Mouse (Mus musculus) CD4-positive, CD25-positive, alpha-beta regulatory T cell, adult 2 months (primary cell): ENCODE data around the gene Rfx6.

ENCODE experiments used
- DNase-seq: peaks from one replicate; pipeline ENCODE4 v3.0.0-alpha.2; 2012; ENCODE audit warnings: low read depth, low spot score

Rfx6 gene

GRCm38 (mm10) chr10:51677548-51678250 lies at the start of gene Rfx6:
Rfx6 (plus strand) TSS chr10:51677756.
- DNase-seq: no peak

DNA sequence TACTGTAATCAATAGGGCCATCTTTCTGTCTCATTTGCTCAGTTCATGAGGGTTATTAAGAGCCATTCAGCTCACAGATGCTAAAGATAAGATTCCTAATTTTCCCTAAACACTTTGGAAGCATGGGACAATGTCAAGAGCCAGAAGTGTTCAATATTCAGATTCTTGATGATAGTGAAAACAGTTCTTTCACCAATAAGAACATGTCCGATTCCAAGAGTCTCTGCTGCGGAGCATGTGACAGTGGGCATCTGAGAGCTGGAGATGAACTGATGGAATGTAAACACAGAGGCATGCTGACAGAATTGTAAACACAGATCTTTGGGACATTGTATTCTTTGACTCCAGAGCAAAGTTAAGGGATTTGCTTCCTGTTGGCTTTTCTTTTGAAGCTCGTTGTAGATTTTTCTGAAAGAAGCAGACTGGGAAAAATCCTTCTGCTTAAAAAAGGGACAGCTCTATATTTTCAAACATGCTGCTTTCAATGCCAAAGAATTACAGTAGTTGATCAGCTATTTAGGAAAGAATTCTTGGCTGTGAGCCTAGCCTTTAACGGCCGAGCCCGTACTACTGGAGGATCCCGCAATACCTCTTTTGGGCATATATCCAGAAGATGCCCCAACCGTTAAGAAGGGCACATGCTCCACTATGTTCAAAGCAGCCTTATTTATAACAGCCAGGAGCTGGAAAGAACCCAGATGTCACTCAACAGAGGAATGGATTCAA lies 46.0 kb upstream of the Rfx6 start, which contains the start of gene Gprc6a:
TSS of gene Gprc6a (minus strand) at position 51 of the 726 bp plus-strand sequence.
- no peak for DNase-seq

GRCm38 (mm10) chr10:51649506-51650221 lies 27.9 kb upstream of the Rfx6 start:
- no peak for DNase-seq

DNA sequence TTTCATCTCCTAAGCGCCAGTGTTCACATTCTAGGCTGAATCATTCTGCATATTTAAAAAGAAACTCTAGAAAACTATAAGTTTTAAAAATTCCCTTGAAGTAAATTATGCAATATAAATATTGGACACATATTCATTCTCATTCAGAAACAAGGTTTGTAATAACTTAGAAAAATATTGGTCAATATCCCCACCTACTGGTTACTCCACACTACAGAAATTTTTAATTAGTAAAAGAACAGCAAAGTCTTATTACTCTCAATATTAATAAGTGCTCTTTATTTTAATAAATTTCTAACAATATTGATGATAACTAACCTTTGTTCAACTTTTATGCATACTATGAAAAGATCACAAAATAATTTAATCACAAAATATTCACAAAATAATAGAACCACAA lies 20.2 kb upstream of the Rfx6 start:
- no peak for DNase-seq

GRCm38 (mm10) chr10:51669334-51669733 lies 8.2 kb upstream of the Rfx6 start:
- no peak for DNase-seq

DNA sequence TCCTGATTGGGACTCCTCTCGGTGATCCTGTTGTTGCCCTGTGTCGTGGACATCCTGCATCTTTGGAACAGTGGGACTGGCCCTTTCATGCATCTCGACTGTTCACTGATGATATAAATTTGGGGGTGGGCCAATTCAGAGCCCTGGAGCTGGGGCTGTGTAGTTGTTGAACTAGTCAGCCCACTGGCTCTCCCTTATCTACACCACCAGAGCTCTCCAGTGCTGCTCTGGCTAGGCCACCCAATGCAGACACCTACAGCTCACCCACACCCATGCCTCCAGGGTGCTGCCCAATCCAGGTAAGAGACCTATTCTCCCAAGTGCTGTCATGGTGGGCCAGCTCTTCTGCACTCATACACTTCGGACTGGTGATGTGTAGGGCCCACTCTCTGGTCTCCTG lies 6.0 kb upstream of the Rfx6 start:
- DNase-seq: no peak

DNA sequence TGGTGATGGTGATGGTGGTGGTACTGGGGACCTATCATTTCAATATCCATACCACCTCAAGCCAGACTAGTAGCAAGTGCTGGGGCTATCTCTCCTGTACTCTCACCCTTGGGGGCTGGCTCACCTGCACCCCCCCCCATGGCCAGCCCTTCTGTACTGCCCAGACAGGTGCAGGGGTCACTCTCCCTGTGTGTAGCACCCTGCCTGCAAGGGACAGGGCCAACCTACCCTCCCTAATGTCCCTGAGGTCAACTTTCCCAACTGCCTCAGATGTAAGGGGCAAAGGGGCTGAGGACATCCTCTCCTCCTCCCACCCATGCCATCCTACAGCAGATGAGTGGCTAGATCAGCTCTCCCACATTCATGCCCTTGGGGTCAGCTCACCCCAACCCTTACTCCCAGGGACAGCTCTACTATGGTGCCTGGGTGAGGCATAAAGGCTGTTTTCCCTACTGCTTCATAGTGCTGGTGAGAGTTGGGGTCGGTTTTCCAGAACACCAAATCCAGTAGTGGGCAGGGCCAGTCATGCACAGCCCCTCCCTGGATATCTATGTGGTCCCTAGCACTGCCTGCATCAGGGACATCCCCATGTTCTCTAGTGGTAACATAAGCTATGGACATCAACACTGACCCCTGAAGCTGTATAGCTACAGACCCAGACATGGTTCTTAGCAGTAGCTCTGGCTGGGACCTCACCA lies 5.3 kb upstream of the Rfx6 start:
- no peak for DNase-seq

DNA sequence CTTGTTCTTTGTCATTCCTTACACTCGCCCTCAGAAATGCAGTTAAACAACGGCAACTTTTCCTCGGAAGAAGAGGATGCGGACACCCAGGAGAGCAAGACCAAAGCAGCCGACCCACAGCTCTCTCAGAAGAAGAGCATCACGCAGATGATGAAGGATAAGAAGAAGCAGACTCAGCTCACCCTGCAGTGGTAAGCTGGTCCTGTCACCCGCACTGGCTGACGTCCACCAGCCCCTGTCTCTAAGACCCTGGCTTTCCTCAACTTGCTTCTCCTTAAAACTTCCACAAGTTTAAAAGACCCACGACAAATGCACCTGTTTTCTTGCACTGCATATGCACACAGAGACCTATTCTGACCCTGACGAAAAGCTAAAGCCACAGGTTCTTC lies 689 bp downstream of the Rfx6 start:
- no peak for DNase-seq

- DNase-seq: no peak
Observed at GRCm38 (mm10) chr10:51720904-51721303, 43.3 kb downstream of the Rfx6 start.

DNA sequence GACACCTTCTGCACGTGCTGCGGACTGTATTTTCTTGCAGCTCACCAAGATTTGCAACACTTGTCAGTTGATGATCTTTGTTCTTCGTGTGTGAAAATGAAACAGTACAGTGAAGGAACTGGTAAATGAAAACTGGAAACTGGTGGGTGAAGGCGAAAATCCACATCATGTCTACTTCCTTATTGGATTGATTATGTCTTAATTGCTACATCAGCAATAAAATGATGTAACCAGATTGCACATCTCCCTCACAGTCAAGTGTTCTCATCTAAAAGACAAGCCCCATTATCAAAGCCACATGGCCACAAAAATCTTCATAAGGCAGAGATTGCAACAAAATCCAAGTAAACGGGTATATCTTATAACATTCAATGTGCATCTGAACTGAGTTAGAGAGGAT lies 83.9 kb downstream of the Rfx6 start:
- no peak for DNase-seq

DNA sequence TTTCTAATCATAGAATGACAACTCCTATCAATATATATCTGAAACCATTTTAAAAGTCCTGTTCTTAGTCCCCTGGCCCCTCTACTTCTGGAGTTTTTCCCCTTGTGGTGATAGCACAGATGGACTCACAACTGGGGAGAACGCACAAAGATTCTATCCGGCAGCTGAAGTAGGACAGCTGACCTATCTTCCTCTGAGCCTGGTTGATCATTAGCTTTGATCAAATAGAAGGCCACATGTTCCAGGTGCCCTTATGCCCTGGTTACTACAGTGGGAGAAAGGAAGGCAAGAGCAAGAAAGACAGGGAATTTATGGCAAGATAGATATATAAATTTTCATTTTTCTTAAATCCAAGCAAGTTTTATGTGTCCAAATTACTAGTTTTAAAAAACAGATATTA lies 85.7 kb downstream of the Rfx6 start:
- no peak for DNase-seq

DNA sequence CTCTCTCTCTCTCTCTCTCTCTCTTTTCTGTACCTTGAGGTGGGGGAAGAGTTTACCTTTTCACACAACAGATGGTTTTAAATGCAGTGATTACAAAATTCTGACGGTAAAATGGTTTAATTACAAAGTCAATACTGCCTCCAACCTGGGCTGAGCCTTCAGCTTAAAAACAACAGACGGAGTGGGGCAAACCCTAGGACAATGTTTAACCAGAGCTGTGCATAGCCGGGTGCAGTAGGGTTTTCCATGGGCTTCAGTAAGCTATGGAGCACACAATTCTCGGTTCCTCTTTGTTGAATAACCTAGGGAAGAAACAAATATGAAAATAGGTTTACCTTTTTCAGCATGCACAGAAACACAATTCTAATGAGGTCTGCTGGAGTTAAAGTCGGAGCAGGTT lies 90.9 kb downstream of the Rfx6 start:
- DNase-seq: no peak

- DNase-seq: no peak
Observed at GRCm38 (mm10) chr10:51769252-51769651, 91.7 kb downstream of the Rfx6 start.

- DNase-seq: no peak
Observed at GRCm38 (mm10) chr10:51779648-51780047, 102.1 kb downstream of the Rfx6 start.
